Mouse (Mus musculus) olfactory bulb, adult 2 months (tissue): Measurements from ENCODE around the gene Dusp16. TPM values are rescaled to one million over a fixed set of nuclear protein-coding genes. Genes with fewer than 3 reads are reported as not detected.

Experiments
- H3K27ac ChIP-seq: fragments of 200-500 bp; 2 replicates; pipeline ENCODE4 v1.5.1; 2012; ENCODE audit warnings: low read depth, low read length; ENCODE audit not compliant: insufficient read depth
- H3K4me1 ChIP-seq: fragments of 200-500 bp; 2 replicates; pipeline ENCODE4 v1.6.1; 2012; ENCODE audit warnings: low read length; ENCODE audit not compliant: control insufficient read depth, insufficient read depth
- H3K4me3 ChIP-seq: fragments of 200-500 bp; 2 replicates; pipeline ENCODE4 v1.5.1; 2012; ENCODE audit warnings: mild to moderate bottlenecking, low read depth, low read length, moderate library complexity; ENCODE audit not compliant: insufficient read depth
- CTCF ChIP-seq: fragments of 200-500 bp; IDR thresholded peaks from 2 replicates; pipeline ENCODE4 v1.5.1; 2012; ENCODE audit warnings: low read depth, mild to moderate bottlenecking, low read length, moderate library complexity; ENCODE audit not compliant: insufficient read depth
- POLR2A ChIP-seq: fragments of 200-500 bp; IDR thresholded peaks from 2 replicates; pipeline ENCODE4 v1.6.1; 2012; ENCODE audit warnings: mild to moderate bottlenecking, low read depth, low read length, moderate library complexity; ENCODE audit not compliant: insufficient read depth
- WGBS: fragments of 180-500 bp; shearing (Covaris S2); methylation state at CpG from one replicate; pipeline ENCODE4 v1.1.7; 2018; 5-methylcytosine and 5-hydroxymethylcytosine counted together
- polyA plus RNA-seq: library from polyadenylated mRNA; stranded (reverse); fragments of >200 nt; gene quantifications from 2 replicates; pipeline ENCODE4 v1.2.4, GENCODE M21; 2012; ENCODE audit warnings: low replicate concordance; ENCODE audit not compliant: missing spikeins, insufficient read depth, insufficient read length

Dusp16 gene
- polyA plus RNA-seq, 1 experiment = not detected

GRCm38 (mm10) chr6:134773292-134773893 is 19.0 kb downstream of the Dusp16 start:
- Histone ChIP-seq H3K4me1 (no peaks in the 10 kb centered on the region), H3K4me3 (no peak overlapping the region), H3K27ac (no peak overlapping the region)
- TF ChIP-seq CTCF (no peak), POLR2A (no peak)
- 93% methylated on average over 1 of the region's 1 CpGs for WGBS

GRCm38 (mm10) chr6:134770339-134770738 is 22.1 kb downstream of the Dusp16 start:
- no peaks in the 10 kb centered on the region for H3K4me1 ChIP-seq
- no peak overlapping the region for H3K4me3 ChIP-seq
- TF ChIP-seq CTCF = no peak
- TF ChIP-seq POLR2A = no peak
- H3K27ac ChIP-seq = no peak overlapping the region

GRCm38 (mm10) chr6:134764441-134765061 is 27.9 kb downstream of the Dusp16 start:
- TF ChIP-seq CTCF (no peak), POLR2A (no peak)
- Histone ChIP-seq H3K4me3 (no peak overlapping the region), H3K27ac (no peak overlapping the region), H3K4me1 (peaks cover 9% of the 10 kb centered on the region)
- WGBS = 91% methylated on average over 5 of the region's 5 CpGs

GRCm38 (mm10) chr6:134763436-134763835 is 29.0 kb downstream of the Dusp16 start:
- TF ChIP-seq CTCF (no peak), POLR2A (no peak)
- no peak overlapping the region for H3K27ac ChIP-seq
- H3K4me1 ChIP-seq = peaks cover 9% of the 10 kb centered on the region
- 75% methylated on average over 1 of the region's 1 CpGs for WGBS
- no peak overlapping the region for H3K4me3 ChIP-seq

GRCm38 (mm10) chr6:134761808-134762207 is 30.6 kb downstream of the Dusp16 start:
- Histone ChIP-seq H3K4me3 (no peak overlapping the region), H3K4me1 (peaks cover 9% of the 10 kb centered on the region), H3K27ac (no peak overlapping the region)
- WGBS = 64% methylated on average over 2 of the region's 2 CpGs
- no peak for TF ChIP-seq POLR2A
- no peak for TF ChIP-seq CTCF

GRCm38 (mm10) chr6:134760926-134761544 is 31.4 kb downstream of the Dusp16 start:
- no peak overlapping the region for H3K27ac ChIP-seq

GRCm38 (mm10) chr6:134756058-134756457 is 36.4 kb downstream of the Dusp16 start:
- Histone ChIP-seq H3K4me3 (no peak overlapping the region), H3K27ac (no peak overlapping the region), H3K4me1 (no peaks in the 10 kb centered on the region)
- WGBS = 96% methylated on average over 4 of the region's 4 CpGs
- no peak for TF ChIP-seq POLR2A
- TF ChIP-seq CTCF = no peak

More at GRCm38 (mm10) chr6:134760926-134761544, 31.4 kb downstream of the Dusp16 start:
- TF ChIP-seq POLR2A (no peak), CTCF (no peak)
- Histone ChIP-seq H3K4me3 (no peak overlapping the region), H3K4me1 (peaks cover 9% of the 10 kb centered on the region)
- WGBS = 53% methylated on average over 5 of the region's 5 CpGs

- WGBS = 94% methylated on average over 11 of the region's 11 CpGs
- Histone ChIP-seq H3K4me3 (no peak overlapping the region), H3K4me1 (no peaks in the 10 kb centered on the region), H3K27ac (no peak overlapping the region)
- no peak for TF ChIP-seq POLR2A
- TF ChIP-seq CTCF = no peak
These were observed 38.6 kb downstream of the Dusp16 start for GRCm38 (mm10) chr6:134753858-134754257.

GRCm38 (mm10) chr6:134753412-134753811 is 39.0 kb downstream of the Dusp16 start:
- TF ChIP-seq POLR2A = no peak
- TF ChIP-seq CTCF = no peak
- Histone ChIP-seq H3K27ac (no peak overlapping the region), H3K4me3 (no peak overlapping the region), H3K4me1 (no peaks in the 10 kb centered on the region)
- 95% methylated on average over 4 of the region's 4 CpGs for WGBS
